Mouse (Mus musculus): ENCODE results near the gene Rnf135.
A peak's percentile ranks its signal among the peaks of the same experiment; 100 is the strongest.
"Not testable (repeated sequence)": the region's sequence is repeated elsewhere in the genome, so short reads cannot be mapped to it uniquely, and the experiment has no call there.

Gene Rnf135

GRCm38 (mm10) chr11:80183705-80184255 is at the start of gene Rnf135:
Gene Rnf135, plus strand, starts transcription at chr11:80183851.
- peak; percentile 92 for DNase-seq (ENCODE audit: low spot score)

- no peak for DNase-seq (ENCODE audit: low spot score)
Measured at GRCm38 (mm10) chr11:80134744-80135143, 48.9 kb upstream of the Rnf135 start.

- DNase-seq (ENCODE audit: low spot score) = no peak
Measured at GRCm38 (mm10) chr11:80135954-80136683, 47.5 kb upstream of the Rnf135 start.

GRCm38 (mm10) chr11:80136786-80137185 is 46.9 kb upstream of the Rnf135 start:
- DNase-seq (ENCODE audit: low spot score) = no peak

- DNase-seq (ENCODE audit: low spot score) = no peak
Measured at GRCm38 (mm10) chr11:80137773-80138172, 45.9 kb upstream of the Rnf135 start.

- DNase-seq (ENCODE audit: low spot score) = peak; percentile 75
Measured at GRCm38 (mm10) chr11:80141825-80142521, 41.7 kb upstream of the Rnf135 start, which contains the start of gene Tefm. Gene Tefm, minus strand, starts transcription at chr11:80142175.

- DNase-seq (ENCODE audit: low spot score) = no peak
Measured at GRCm38 (mm10) chr11:80142872-80143271, 40.8 kb upstream of the Rnf135 start.

- no peak for DNase-seq (ENCODE audit: low spot score)
Measured at GRCm38 (mm10) chr11:80145787-80146275, 37.8 kb upstream of the Rnf135 start.

GRCm38 (mm10) chr11:80147748-80148147 is 35.9 kb upstream of the Rnf135 start:
- DNase-seq (ENCODE audit: low spot score) = no peak

- no peak for DNase-seq (ENCODE audit: low spot score)
Measured at GRCm38 (mm10) chr11:80148313-80148712, 35.3 kb upstream of the Rnf135 start.

GRCm38 (mm10) chr11:80148974-80149373 is 34.7 kb upstream of the Rnf135 start:
- not testable (repeated sequence) for DNase-seq (ENCODE audit: low spot score)

GRCm38 (mm10) chr11:80149412-80150023 is 34.1 kb upstream of the Rnf135 start:
- no peak for DNase-seq (ENCODE audit: low spot score)

- no peak for DNase-seq (ENCODE audit: low spot score)
Measured at GRCm38 (mm10) chr11:80150566-80150965, 33.1 kb upstream of the Rnf135 start.

- no peak for DNase-seq (ENCODE audit: low spot score)
Measured at GRCm38 (mm10) chr11:80151541-80151940, 32.1 kb upstream of the Rnf135 start.

- DNase-seq (ENCODE audit: low spot score) = no peak
Measured at GRCm38 (mm10) chr11:80152376-80152775, 31.3 kb upstream of the Rnf135 start.

GRCm38 (mm10) chr11:80153857-80154495 is 29.7 kb upstream of the Rnf135 start, which contains the start of gene Adap2:
Gene Adap2, plus strand, starts transcription at chr11:80154105.
- DNase-seq (ENCODE audit: low spot score) = peak; percentile 77

GRCm38 (mm10) chr11:80154501-80154900 is 29.1 kb upstream of the Rnf135 start:
- DNase-seq (ENCODE audit: low spot score) = no peak

GRCm38 (mm10) chr11:80155541-80155940 is 28.1 kb upstream of the Rnf135 start:
- DNase-seq (ENCODE audit: low spot score) = no peak

GRCm38 (mm10) chr11:80155961-80156360 is 27.7 kb upstream of the Rnf135 start:
- no peak for DNase-seq (ENCODE audit: low spot score)

GRCm38 (mm10) chr11:80156841-80157240 is 26.8 kb upstream of the Rnf135 start:
- no peak for DNase-seq (ENCODE audit: low spot score)

GRCm38 (mm10) chr11:80159018-80159417 is 24.6 kb upstream of the Rnf135 start:
- DNase-seq (ENCODE audit: low spot score) = no peak

GRCm38 (mm10) chr11:80161041-80161440 is 22.6 kb upstream of the Rnf135 start:
- DNase-seq (ENCODE audit: low spot score) = no peak

Measured in ovary, postnatal 14 days (tissue).